Mouse (Mus musculus) stomach, embryonic 14.5 days (tissue): ENCODE data around the gene B630019K06Rik. TPM values are rescaled to one million over a fixed set of nuclear protein-coding genes. Genes with fewer than 3 reads are reported as not detected.
A peak's percentile ranks its signal among the peaks of the same experiment; 100 is the strongest.

Experiments used
- ATAC-seq: fragments of 200-750 bp; cut with Nextera tagmentation; 2 replicates; pipeline ENCODE4 v1.8.0; 2017; ENCODE audit warnings: low read depth, moderate TSS enrichment; ENCODE audit not compliant: insufficient number of reproducible peaks, insufficient read depth, low FRiP score
- H3K27ac ChIP-seq: fragments of 300-500 bp; sonication (generic); 2 replicates; pipeline ENCODE4 v1.5.1; 2014; ENCODE audit warnings: mild to moderate bottlenecking, low read length, moderate library complexity, mixed read lengths
- H3K27me3 ChIP-seq: fragments of 300-500 bp; sonication (generic); 2 replicates; pipeline ENCODE4 v1.6.1; 2014; ENCODE audit warnings: low read length, control low read depth, mixed read lengths; ENCODE audit not compliant: control insufficient read depth, insufficient read depth
- H3K36me3 ChIP-seq: fragments of 300-500 bp; sonication (generic); 2 replicates; pipeline ENCODE4 v1.6.1; 2014; ENCODE audit warnings: mild to moderate bottlenecking, control low read depth, low read length, moderate library complexity, mixed read lengths; ENCODE audit not compliant: control insufficient read depth, insufficient read depth
- H3K4me1 ChIP-seq: fragments of 300-500 bp; sonication (generic); 2 replicates; pipeline ENCODE4 v1.6.1; 2014; ENCODE audit warnings: low read length, control low read depth, mixed read lengths; ENCODE audit not compliant: control insufficient read depth, insufficient read depth
- H3K4me2 ChIP-seq: fragments of 300-500 bp; sonication (generic); replicated peaks from 2 replicates; pipeline ENCODE4 v1.6.1; 2014; ENCODE audit warnings: low read depth, low read length, control low read depth
- H3K4me3 ChIP-seq: fragments of 300-500 bp; sonication (generic); 2 replicates; pipeline ENCODE4 v1.5.1; 2014; ENCODE audit warnings: low read depth, low read length, control low read depth
- H3K9ac ChIP-seq: fragments of 300-500 bp; sonication (generic); replicated peaks from 2 replicates; pipeline ENCODE4 v1.6.1; 2014; ENCODE audit warnings: low read depth, mild to moderate bottlenecking, control low read depth, low read length, moderate library complexity, mixed read lengths
- H3K9me3 ChIP-seq: fragments of 300-500 bp; sonication (generic); 2 replicates; pipeline ENCODE4 v1.6.1; 2016; ENCODE audit warnings: low read depth, low read length, control low read depth; ENCODE audit not compliant: control insufficient read depth
- WGBS: fragments of 180-500 bp; shearing (Covaris S2); extraction: QIAGEN DNeasy Blood & Tissue Kit; methylation state at CpG from one replicate; pipeline ENCODE4 v1.1.7; 2014; 5-methylcytosine and 5-hydroxymethylcytosine counted together
- polyA plus RNA-seq: library from polyadenylated mRNA; unstranded; fragments of >200 nt; fragmentation: Nextera tagmentation; extraction: Ambion mirVana; gene quantifications from 2 replicates; pipeline ENCODE4 v1.2.1, GENCODE M21; 2014

The B630019K06Rik gene
- polyA plus RNA-seq, 1 experiment from 2014 or later, result 5.6 TPM

GRCm38 (mm10) chrX:8900823-8901222, 8.6 kb downstream of the B630019K06Rik start:
- no peak for ATAC-seq
- Histone ChIP-seq H3K4me2 (no peak overlapping the region), H3K27me3 (no peaks in the 10 kb centered on the region), H3K36me3 (no peaks in the 10 kb centered on the region), H3K4me3 (no peak overlapping the region), H3K9me3 (no peaks in the 10 kb centered on the region), H3K27ac (no peak overlapping the region), H3K9ac (no peak overlapping the region), H3K4me1 (no peaks in the 10 kb centered on the region)
- 72% methylated on average over 4 of the region's 4 CpGs for WGBS

DNA sequence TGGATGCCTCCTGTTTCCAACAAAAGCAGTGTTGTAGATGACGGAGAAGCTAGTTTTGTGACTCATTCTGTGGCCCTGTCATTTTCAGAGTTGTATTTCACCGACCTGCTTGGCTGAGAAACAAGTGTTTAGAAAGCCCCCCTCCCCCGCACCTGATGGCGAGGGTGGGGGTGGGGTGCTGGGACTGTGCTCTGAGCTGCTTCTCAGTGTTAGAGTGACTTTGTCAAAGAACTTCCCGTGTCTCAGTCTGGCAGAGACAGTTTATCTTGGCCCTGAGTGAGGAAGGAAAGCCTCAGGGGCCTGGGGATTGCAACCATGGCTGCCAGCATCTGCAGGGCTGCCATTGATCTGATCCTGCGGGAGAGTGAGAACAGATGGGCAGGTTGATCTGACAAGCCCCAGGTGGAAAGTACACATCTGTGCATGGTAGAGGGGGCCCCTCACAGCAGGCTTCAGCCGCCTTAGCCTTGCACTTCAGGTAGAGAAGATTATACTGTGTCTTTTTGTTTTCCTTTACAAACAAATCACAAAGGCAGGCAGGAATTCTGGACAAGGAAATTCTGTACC, 9.8 kb downstream of the B630019K06Rik start:
- Histone ChIP-seq H3K9me3 (no peaks in the 10 kb centered on the region), H3K4me2 (no peak overlapping the region), H3K36me3 (no peaks in the 10 kb centered on the region), H3K4me3 (no peak overlapping the region), H3K9ac (no peak overlapping the region), H3K27ac (no peak overlapping the region), H3K27me3 (no peaks in the 10 kb centered on the region), H3K4me1 (no peaks in the 10 kb centered on the region)
- ATAC-seq, result no peak
- WGBS, result 27% methylated on average over 7 of the region's 7 CpGs

- H3K9ac ChIP-seq, result no peak overlapping the region
- no peaks in the 10 kb centered on the region for H3K36me3 ChIP-seq
- H3K4me1 ChIP-seq, result no peaks in the 10 kb centered on the region
- H3K9me3 ChIP-seq, result no peaks in the 10 kb centered on the region
- WGBS, result 80% methylated on average over 4 of the region's 4 CpGs
- ATAC-seq, result no peak
- no peaks in the 10 kb centered on the region for H3K27me3 ChIP-seq
- H3K27ac ChIP-seq, result no peak overlapping the region
- H3K4me3 ChIP-seq, result no peak overlapping the region
- H3K4me2 ChIP-seq, result no peak overlapping the region
These were observed 28.9 kb downstream of the B630019K06Rik start for GRCm38 (mm10) chrX:8921080-8921479.

DNA sequence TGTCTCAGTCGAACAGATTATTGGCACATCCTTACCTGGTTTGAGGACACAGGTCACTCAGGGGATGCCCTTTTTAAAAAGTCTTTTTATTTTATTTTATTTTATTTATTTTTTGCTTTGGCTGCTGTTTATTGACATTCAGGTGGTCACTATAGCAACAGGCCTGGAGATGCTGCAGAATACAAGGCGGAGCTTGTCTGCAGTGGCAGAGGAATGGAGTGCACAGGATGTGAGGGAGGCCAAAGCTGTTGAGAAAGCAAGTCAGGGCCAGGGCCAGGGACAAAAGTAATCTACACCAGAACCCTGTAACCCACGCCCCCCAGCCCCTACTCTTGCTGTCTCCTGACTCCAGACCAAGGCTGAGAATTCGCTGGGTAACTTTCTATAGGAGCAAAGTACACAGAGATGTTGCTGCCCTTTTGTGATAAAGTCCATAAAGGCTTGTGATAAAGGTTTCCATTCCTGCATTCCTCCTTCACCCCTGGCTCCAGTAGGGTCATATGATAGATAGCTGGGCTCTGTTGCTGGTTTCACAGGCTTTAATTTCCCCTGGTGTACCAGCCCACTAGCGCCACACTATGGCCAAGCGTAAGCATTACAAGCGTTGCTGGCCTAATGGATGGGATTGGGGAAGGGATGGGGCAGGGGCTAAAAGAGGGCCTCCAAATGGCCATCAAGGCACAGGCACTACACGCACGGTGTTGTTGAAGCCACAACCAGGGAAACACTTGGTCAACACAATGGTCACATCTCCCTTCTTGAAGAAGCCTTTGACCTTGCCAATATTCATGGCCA, 29.8 kb downstream of the B630019K06Rik start:
- Histone ChIP-seq H3K9ac (no peak overlapping the region), H3K9me3 (no peaks in the 10 kb centered on the region), H3K4me1 (no peaks in the 10 kb centered on the region), H3K27me3 (no peaks in the 10 kb centered on the region), H3K27ac (no peak overlapping the region), H3K4me2 (no peak overlapping the region), H3K36me3 (no peaks in the 10 kb centered on the region), H3K4me3 (no peak overlapping the region)
- 54% methylated on average over 9 of the region's 9 CpGs for WGBS
- no peak for ATAC-seq

DNA sequence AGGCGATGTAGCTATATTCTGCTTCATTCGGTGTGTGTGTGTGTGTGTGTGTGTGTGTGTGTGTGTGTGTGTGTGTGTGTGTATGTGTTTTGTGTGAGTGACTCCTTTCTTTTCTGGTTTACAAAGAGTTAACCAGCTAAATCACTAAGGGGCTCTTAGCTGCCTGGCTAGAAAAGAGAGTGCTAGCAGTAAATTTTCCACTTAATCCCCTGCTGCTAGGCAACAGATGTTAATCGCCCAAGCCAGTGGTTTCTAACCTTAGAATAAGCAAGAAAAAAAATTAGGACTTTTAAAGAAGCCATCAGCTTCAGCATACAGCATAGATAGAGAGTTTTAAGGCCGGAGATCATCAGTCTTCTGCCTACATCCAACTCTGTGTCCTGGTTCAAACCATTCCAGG, 35.1 kb downstream of the B630019K06Rik start:
- Histone ChIP-seq H3K4me2 (no peak overlapping the region), H3K4me3 (no peak overlapping the region), H3K9ac (no peak overlapping the region), H3K27ac (no peak overlapping the region), H3K4me1 (no peaks in the 10 kb centered on the region), H3K36me3 (no peaks in the 10 kb centered on the region), H3K9me3 (no peaks in the 10 kb centered on the region), H3K27me3 (no peaks in the 10 kb centered on the region)
- WGBS, result 33% methylated on average over 4 of the region's 4 CpGs
- no peak for ATAC-seq

DNA sequence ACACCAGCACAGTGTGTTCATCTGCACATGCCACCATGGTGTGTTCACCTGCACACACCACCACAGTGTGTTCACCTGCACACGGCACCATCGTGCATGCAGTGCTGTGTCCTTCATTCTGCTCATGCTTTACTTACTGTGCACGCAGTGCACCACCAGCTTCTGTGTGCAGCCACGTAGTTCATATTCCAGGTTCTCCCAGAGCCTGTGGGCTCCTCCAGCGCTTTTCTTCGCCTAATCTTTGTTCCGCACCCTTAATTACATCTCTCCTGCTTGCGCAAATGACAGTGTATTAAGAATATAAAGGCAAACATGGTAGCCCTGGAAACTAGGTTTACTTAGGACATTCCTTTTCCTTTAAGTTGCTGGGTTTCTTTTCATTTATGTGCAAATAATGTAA, 51.9 kb downstream of the B630019K06Rik start:
- no peak overlapping the region for H3K9ac ChIP-seq
- no peaks in the 10 kb centered on the region for H3K9me3 ChIP-seq
- H3K4me3 ChIP-seq, result no peak overlapping the region
- no peaks in the 10 kb centered on the region for H3K4me1 ChIP-seq
- H3K4me2 ChIP-seq, result no peak overlapping the region
- peak; percentile 79 for ATAC-seq
- no peak overlapping the region for H3K27ac ChIP-seq
- no peaks in the 10 kb centered on the region for H3K27me3 ChIP-seq
- 62% methylated on average over 8 of the region's 8 CpGs for WGBS
- H3K36me3 ChIP-seq, result no peaks in the 10 kb centered on the region

Other genes starting within 250 kb of the B630019K06Rik start
- gene Ssxb8, start 201.5 kb upstream of the B630019K06Rik start, polyA plus RNA-seq, result not detected in 2 replicates
- not detected in 2 replicates for gene Ssx9, start 143.9 kb upstream of the B630019K06Rik start, polyA plus RNA-seq
- gene Ssxb5, start 88.7 kb upstream of the B630019K06Rik start, polyA plus RNA-seq, result not detected in 2 replicates
- gene Gm6592, start 48.4 kb upstream of the B630019K06Rik start, polyA plus RNA-seq, result not detected in 2 replicates
- gene Gm5751, start 18.1 kb upstream of the B630019K06Rik start, polyA plus RNA-seq, result not detected in 2 replicates
- not detected in 2 replicates for gene Fthl17b, start 70.6 kb downstream of the B630019K06Rik start, polyA plus RNA-seq
- not detected in 2 replicates for gene Fthl17c, start 84.2 kb downstream of the B630019K06Rik start, polyA plus RNA-seq
- not detected in 2 replicates for gene Fthl17d, start 94.4 kb downstream of the B630019K06Rik start, polyA plus RNA-seq
- gene Fthl17e, start 141.1 kb downstream of the B630019K06Rik start, polyA plus RNA-seq, result not detected in 2 replicates
- not detected in 2 replicates for gene Fthl17f, start 170.6 kb downstream of the B630019K06Rik start, polyA plus RNA-seq
- gene 4930402K13Rik, start 212.2 kb downstream of the B630019K06Rik start, polyA plus RNA-seq, result not detected in 2 replicates